Mouse (Mus musculus): ENCODE data around the gene Raf1. TPM values are rescaled to one million over a fixed set of nuclear protein-coding genes. Genes with fewer than 3 reads are reported as not detected.

The Raf1 gene
- polyA plus RNA-seq, 1 experiment from 2014 or later: 85.7 TPM

DNA sequence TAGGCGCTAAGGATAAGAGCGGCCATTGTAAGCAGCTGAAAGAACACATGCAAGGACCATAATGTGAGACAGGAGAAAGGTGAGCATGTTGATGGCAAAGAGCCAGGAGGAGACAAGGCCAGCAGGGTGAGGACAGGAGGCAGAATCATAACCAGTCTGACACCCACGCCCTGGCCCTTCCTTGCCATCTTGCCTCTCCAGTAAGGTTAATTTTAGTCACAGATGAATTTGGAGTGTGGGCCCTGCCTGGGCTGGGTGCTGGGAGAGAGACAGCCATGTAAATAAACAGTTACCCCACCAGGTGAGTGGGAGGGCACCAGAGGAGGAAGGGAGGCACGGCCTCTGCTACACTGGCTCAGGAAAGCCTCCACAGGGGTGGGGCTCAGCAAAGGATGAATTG is 4.6 kb upstream of the Raf1 start:
- no peak overlapping the region for H3K4me3 ChIP-seq
- ATAC-seq (ENCODE audit: extremely low read depth, insufficient number of reproducible peaks, low FRiP score, low TSS enrichment): no peak
- H3K27ac ChIP-seq (replicated peaks): 0 out of 2 replicates have a peak overlapping the region, but pooled peaks have one; percentile 29
- peaks cover 14% of the 10 kb centered on the region for H3K4me1 ChIP-seq
- WGBS: 78% methylated on average over 4 of the region's 4 CpGs
- H3K36me3 ChIP-seq: no peaks in the 10 kb centered on the region
- no peaks in the 10 kb centered on the region; the same call in 1 of the 2 replicates for H3K9me3 ChIP-seq
- H3K27me3 ChIP-seq (replicated peaks): no peaks in the 10 kb centered on the region
- H3K9ac ChIP-seq: no peak overlapping the region
- H3K4me2 ChIP-seq: no peak overlapping the region

DNA sequence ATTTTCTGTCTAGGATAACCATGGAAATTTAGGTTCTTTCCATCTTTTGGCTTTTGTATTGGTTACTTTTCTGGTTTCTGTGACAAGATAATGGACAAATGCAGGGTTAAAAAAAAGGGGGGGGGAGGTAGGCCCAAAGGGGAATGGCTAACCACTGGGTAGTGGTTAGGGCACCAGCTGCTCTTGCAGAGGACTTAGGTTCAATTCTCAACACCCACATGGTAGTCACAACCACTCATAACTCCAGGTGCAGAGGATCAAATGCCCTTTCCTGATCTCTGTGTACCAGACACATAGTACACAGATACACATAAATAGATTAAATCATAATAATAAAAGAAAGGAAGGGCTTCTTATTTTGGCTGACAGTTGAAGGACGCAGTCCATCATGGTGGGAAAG is 1.6 kb upstream of the Raf1 start:
- ATAC-seq (ENCODE audit: extremely low read depth, insufficient number of reproducible peaks, low FRiP score, low TSS enrichment): no peak
- H3K9me3 ChIP-seq: no peaks in the 10 kb centered on the region
- peaks cover 31% of the 10 kb centered on the region for H3K4me1 ChIP-seq
- H3K27me3 ChIP-seq (replicated peaks): no peaks in the 10 kb centered on the region
- no peaks in the 10 kb centered on the region for H3K36me3 ChIP-seq
- H3K4me2 ChIP-seq: no peak overlapping the region
- WGBS: 100% methylated on average over 1 of the region's 1 CpGs
- no peak overlapping the region for H3K27ac ChIP-seq (replicated peaks)
- no peak overlapping the region for H3K4me3 ChIP-seq
- H3K9ac ChIP-seq: no peak overlapping the region

GRCm38 (mm10) chr6:115677441-115677840 is 1.0 kb upstream of the Raf1 start:
- H3K27ac ChIP-seq (replicated peaks): peak overlapping the region; percentile 99
- 94% methylated on average over 7 of the region's 7 CpGs for WGBS

DNA sequence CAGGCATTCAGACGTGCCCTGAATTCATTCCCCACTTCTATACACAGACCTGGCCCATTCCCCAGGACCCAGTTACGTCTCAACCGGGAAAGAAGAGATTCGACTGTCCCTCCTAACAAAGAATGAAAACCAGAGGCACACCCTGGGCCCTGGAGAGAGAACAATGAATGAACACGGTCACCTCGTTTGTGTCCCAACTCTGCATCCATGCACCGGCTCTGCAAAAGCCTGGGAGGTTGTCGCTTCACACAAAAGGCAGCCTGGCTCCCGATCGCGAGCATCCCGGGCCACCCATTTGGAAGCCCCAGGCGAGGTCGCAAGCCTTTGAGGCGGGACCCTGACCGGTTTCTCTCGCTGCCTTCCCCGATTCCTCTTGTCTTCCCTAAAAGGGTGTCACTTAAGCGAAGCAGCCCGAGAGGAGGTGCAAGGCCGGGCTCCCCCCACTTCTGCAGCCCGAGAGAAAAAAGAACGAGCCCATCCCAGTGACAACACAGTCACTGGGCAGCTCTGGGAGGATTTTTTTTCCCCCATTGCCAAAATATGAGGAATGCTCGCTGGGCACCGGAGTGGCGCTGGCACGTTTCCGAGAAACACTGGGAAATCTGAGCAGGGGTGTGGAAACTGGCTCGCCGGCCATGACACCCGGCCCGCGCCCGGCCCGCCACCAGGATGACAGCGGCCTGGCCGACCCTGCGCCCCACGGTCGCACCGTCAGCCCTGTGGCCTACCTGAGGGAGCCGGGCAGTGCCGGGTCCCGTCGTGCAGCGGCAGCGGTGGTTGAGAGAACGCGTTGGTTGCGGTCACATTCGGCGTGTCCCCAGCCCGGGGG is 713 bp downstream of the Raf1 start:
- Histone ChIP-seq H3K27me3 (replicated peaks) (no peaks in the 10 kb centered on the region), H3K9me3 (no peaks in the 10 kb centered on the region), H3K4me2 (peak overlapping the region; percentile 81), H3K9ac (peak overlapping the region; percentile 100), H3K36me3 (no peaks in the 10 kb centered on the region), H3K4me3 (peak overlapping the region; percentile 98), H3K4me1 (peaks cover 46% of the 10 kb centered on the region), H3K27ac (replicated peaks) (peak overlapping the region; percentile 99)
- ATAC-seq (ENCODE audit: extremely low read depth, insufficient number of reproducible peaks, low FRiP score, low TSS enrichment): peak; percentile 59
- under 1% methylated on average over 52 of the region's 53 CpGs for WGBS

More at GRCm38 (mm10) chr6:115677441-115677840, 1.0 kb upstream of the Raf1 start:
- Histone ChIP-seq H3K4me1 (peaks cover 37% of the 10 kb centered on the region), H3K9ac (peak overlapping the region; percentile 94; the same call in 1 of the 2 replicates), H3K27me3 (replicated peaks) (no peaks in the 10 kb centered on the region), H3K9me3 (no peaks in the 10 kb centered on the region), H3K36me3 (no peaks in the 10 kb centered on the region), H3K4me2 (peak overlapping the region; percentile 81), H3K4me3 (peak overlapping the region; percentile 98)
- ATAC-seq (ENCODE audit: extremely low read depth, insufficient number of reproducible peaks, low FRiP score, low TSS enrichment): no peak

DNA sequence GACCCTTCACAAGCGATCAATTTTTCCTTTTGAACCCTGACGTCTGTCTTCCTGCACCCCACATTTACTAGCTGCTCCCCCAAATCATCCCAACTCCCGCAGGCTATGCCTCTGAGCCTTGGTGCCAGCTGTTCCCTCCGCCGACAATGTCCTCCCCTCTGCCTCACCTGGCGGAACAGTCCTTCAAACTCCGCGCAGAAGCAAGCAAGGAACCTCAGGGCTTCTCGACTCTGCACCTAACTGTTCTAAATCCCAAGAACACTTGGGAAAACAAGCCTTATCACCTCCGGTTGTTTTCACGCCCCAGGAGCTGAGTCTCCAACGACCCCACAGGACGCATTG is 1.3 kb downstream of the Raf1 start:
- WGBS: under 1% methylated on average over 13 of the region's 13 CpGs
- peak overlapping the region; percentile 98 for H3K4me3 ChIP-seq
- peak overlapping the region; percentile 99 for H3K27ac ChIP-seq (replicated peaks)
- no peaks in the 10 kb centered on the region for H3K9me3 ChIP-seq
- H3K4me2 ChIP-seq: peak overlapping the region; percentile 81
- H3K36me3 ChIP-seq: no peaks in the 10 kb centered on the region
- no peak for ATAC-seq (ENCODE audit: extremely low read depth, insufficient number of reproducible peaks, low FRiP score, low TSS enrichment)
- peaks cover 44% of the 10 kb centered on the region for H3K4me1 ChIP-seq
- H3K9ac ChIP-seq: peak overlapping the region; percentile 100
- H3K27me3 ChIP-seq (replicated peaks): no peaks in the 10 kb centered on the region

DNA sequence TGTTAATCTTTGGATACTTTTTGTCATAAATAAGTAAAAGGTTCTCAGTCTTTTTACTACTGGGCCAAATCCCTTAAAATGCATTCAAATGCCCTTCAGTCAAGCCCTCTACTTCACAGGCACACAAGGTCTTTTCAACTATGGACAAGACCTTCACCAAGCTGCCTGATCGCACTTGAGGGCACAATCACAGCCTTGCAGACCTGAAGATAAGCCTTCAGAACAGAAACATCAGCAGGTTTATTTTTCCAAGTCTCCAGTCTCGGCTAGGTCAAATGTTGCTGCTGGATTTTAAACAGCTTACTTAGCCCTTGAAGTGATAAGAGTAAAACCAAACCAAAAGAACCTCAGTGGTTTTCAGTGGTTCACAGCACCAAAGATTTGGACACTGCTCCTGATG is 2.1 kb downstream of the Raf1 start:
- H3K27me3 ChIP-seq (replicated peaks): no peaks in the 10 kb centered on the region
- peak overlapping the region; percentile 81 for H3K4me2 ChIP-seq
- H3K9me3 ChIP-seq: no peaks in the 10 kb centered on the region
- peak overlapping the region; percentile 100 for H3K9ac ChIP-seq
- 2% methylated on average over 2 of the region's 2 CpGs for WGBS
- H3K36me3 ChIP-seq: no peaks in the 10 kb centered on the region
- no peak for ATAC-seq (ENCODE audit: extremely low read depth, insufficient number of reproducible peaks, low FRiP score, low TSS enrichment)
- peaks cover 50% of the 10 kb centered on the region for H3K4me1 ChIP-seq
- peak overlapping the region; percentile 98 for H3K4me3 ChIP-seq
- peak overlapping the region; percentile 99 for H3K27ac ChIP-seq (replicated peaks)

DNA sequence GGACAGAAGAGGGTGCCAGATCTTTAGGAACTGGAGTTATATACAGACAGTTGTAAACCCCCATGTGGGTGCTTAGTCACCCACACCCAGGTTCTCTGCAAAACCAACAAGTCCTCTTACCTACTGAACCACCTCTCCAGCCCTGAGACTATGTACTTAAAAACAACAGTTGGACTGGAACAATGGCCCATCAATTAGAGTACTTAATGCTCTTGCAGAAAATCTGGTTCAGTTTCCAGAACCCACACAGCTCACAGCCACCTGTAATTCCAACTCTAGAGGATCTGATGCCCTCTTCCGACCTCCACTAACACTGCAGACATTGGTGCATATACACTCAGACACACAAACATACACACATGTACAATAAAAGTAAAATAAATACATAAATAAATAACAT is 3.7 kb downstream of the Raf1 start:
- 100% methylated on average over 1 of the region's 1 CpGs for WGBS
- Histone ChIP-seq H3K36me3 (no peaks in the 10 kb centered on the region), H3K4me2 (no peak overlapping the region), H3K27ac (replicated peaks) (no peak overlapping the region), H3K9me3 (no peaks in the 10 kb centered on the region), H3K4me1 (peaks cover 63% of the 10 kb centered on the region), H3K27me3 (replicated peaks) (no peaks in the 10 kb centered on the region), H3K9ac (no peak overlapping the region), H3K4me3 (no peak overlapping the region)
- ATAC-seq (ENCODE audit: extremely low read depth, insufficient number of reproducible peaks, low FRiP score, low TSS enrichment): no peak

DNA sequence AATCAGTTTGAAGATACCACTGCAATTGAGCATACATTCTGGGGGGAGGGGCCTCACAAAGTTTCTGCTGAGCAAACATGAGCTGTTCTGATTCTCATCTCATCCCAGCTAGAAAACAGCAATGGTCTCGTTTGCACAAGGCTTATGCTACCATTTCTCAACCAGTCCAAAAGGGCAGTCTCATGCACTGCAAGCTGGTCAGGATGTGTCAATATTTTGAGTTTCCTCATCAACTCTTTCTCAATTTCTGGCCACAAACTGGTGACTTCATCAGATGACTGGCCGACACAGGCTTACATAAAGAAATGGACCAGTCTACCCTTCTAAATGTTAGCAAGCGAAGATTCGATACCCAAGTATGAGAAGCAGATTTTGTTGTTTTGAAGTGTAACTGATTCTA is 9.8 kb downstream of the Raf1 start:
- H3K9ac ChIP-seq: no peak overlapping the region
- H3K4me1 ChIP-seq: peaks cover 61% of the 10 kb centered on the region
- H3K36me3 ChIP-seq: peaks cover 18% of the 10 kb centered on the region
- no peaks in the 10 kb centered on the region for H3K9me3 ChIP-seq
- no peaks in the 10 kb centered on the region for H3K27me3 ChIP-seq (replicated peaks)
- H3K4me2 ChIP-seq: no peak overlapping the region
- H3K27ac ChIP-seq (replicated peaks): no peak overlapping the region
- 72% methylated on average over 4 of the region's 4 CpGs for WGBS
- ATAC-seq (ENCODE audit: extremely low read depth, insufficient number of reproducible peaks, low FRiP score, low TSS enrichment): no peak
- no peak overlapping the region for H3K4me3 ChIP-seq

DNA sequence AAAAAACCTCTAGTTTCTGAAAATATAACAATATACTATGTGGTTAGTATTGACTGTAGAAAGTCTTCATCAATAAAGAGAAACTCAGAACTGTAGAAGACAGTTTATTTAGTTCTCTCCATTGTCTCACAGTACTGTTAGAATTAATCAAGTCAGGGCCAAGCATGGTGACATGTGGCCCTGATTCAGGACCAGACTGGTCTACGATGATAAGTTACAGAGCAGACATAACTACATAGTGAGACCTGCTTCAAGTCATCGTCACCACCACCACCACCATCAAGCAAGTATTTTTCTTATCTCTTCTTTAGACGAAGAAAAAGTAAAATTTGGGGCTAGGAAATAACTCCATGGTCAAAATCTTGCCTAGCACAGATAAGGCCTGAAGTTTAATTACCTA is 12.2 kb downstream of the Raf1 start:
- 45% methylated on average over 3 of the region's 3 CpGs for WGBS

DNA sequence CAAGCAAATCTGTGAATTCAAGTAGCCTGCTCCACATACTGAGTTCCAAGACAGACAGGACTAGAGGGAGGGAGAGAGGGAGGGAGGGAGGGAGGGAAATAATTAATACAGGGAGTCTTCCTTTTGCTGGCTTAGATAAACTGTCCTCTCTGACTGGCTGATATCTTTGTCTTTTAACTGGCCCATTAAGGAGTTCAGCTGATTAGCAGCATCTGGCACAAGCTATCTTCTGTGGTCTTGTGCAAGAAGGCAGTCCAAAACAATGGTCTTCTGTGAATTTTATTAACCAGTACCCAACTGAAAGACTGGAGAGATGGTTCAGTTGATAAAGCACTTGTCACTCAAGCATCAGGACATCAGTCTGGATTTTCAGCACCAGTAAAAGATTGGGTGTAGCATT is 17.6 kb downstream of the Raf1 start:
- no peak for ATAC-seq (ENCODE audit: extremely low read depth, insufficient number of reproducible peaks, low FRiP score, low TSS enrichment)

More for the DNA sequence above, 12.2 kb downstream of the Raf1 start:
- Histone ChIP-seq H3K27ac (replicated peaks) (no peak overlapping the region), H3K4me2 (no peak overlapping the region), H3K27me3 (replicated peaks) (no peaks in the 10 kb centered on the region), H3K9ac (no peak overlapping the region), H3K4me1 (peaks cover 64% of the 10 kb centered on the region), H3K9me3 (no peaks in the 10 kb centered on the region), H3K36me3 (peaks cover 25% of the 10 kb centered on the region), H3K4me3 (no peak overlapping the region)
- ATAC-seq (ENCODE audit: extremely low read depth, insufficient number of reproducible peaks, low FRiP score, low TSS enrichment): no peak

GRCm38 (mm10) chr6:115653939-115654338 is 22.5 kb downstream of the Raf1 start:
- Histone ChIP-seq H3K4me2 (no peak overlapping the region), H3K4me3 (no peak overlapping the region), H3K9me3 (no peaks in the 10 kb centered on the region), H3K36me3 (peaks cover 9% of the 10 kb centered on the region), H3K27me3 (replicated peaks) (no peaks in the 10 kb centered on the region), H3K9ac (no peak overlapping the region), H3K27ac (replicated peaks) (no peak overlapping the region), H3K4me1 (peaks cover 65% of the 10 kb centered on the region)
- ATAC-seq (ENCODE audit: extremely low read depth, insufficient number of reproducible peaks, low FRiP score, low TSS enrichment): no peak
- 41% methylated on average over 2 of the region's 2 CpGs for WGBS

More for the DNA sequence above, 17.6 kb downstream of the Raf1 start:
- H3K9me3 ChIP-seq: no peaks in the 10 kb centered on the region
- H3K9ac ChIP-seq: no peak overlapping the region
- no peak overlapping the region for H3K4me2 ChIP-seq
- peaks cover 54% of the 10 kb centered on the region for H3K4me1 ChIP-seq
- H3K4me3 ChIP-seq: no peak overlapping the region
- no peaks in the 10 kb centered on the region for H3K27me3 ChIP-seq (replicated peaks)
- peaks cover 26% of the 10 kb centered on the region for H3K36me3 ChIP-seq
- no peak overlapping the region for H3K27ac ChIP-seq (replicated peaks)

GRCm38 (mm10) chr6:115651719-115652118 is 24.7 kb downstream of the Raf1 start:
- no peak overlapping the region for H3K9ac ChIP-seq
- no peak for ATAC-seq (ENCODE audit: extremely low read depth, insufficient number of reproducible peaks, low FRiP score, low TSS enrichment)
- no peak overlapping the region for H3K4me2 ChIP-seq
- H3K27ac ChIP-seq (replicated peaks): no peak overlapping the region
- H3K9me3 ChIP-seq: no peaks in the 10 kb centered on the region
- peaks cover 9% of the 10 kb centered on the region for H3K36me3 ChIP-seq
- peaks cover 60% of the 10 kb centered on the region for H3K4me1 ChIP-seq
- H3K27me3 ChIP-seq (replicated peaks): no peaks in the 10 kb centered on the region
- no peak overlapping the region for H3K4me3 ChIP-seq

Measured in heart, embryonic 13.5 days (tissue).